Mouse (Mus musculus) lung, postnatal 0 days (tissue): ENCODE data around the gene Gpc5.

Experiments
- CTCF ChIP-seq: IDR thresholded peaks from 2 replicates; pipeline ENCODE4 v1.5.1; 2016; ENCODE audit warnings: antibody characterized with exemption, mild to moderate bottlenecking
- EP300 ChIP-seq: IDR thresholded peaks from 2 replicates; pipeline ENCODE4 v1.6.1; 2016; ENCODE audit warnings: antibody characterized with exemption, mild to moderate bottlenecking, control low read depth

DNA sequence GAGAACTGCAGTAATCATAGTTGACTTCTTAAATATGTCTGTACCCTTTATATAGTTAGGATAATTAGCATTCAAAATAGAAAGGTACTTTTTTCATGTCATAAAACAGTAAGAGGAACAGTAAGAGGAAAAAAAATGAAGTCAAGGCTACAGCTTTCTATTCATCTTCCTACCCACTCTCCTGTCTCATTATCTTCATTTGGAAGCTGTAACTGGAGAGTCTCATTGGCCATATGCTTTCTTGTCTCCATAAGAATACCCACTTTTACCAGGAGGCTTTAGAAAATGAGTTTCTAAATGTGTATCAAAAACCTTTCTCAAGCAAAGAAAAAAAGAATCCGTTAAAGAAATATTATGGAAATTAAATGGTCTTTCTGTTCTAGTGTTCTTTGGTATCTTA, 541.3 kb downstream of the Gpc5 start:
- TF ChIP-seq CTCF (no peak), EP300 (no peak)
